Mouse (Mus musculus): ENCODE results near the gene Eif2ak4. TPM values are rescaled to one million over a fixed set of nuclear protein-coding genes. Genes with fewer than 3 reads are reported as not detected.

Gene Eif2ak4
- polyA plus RNA-seq, 2 experiments = 3.7 to 6.3 TPM

DNA sequence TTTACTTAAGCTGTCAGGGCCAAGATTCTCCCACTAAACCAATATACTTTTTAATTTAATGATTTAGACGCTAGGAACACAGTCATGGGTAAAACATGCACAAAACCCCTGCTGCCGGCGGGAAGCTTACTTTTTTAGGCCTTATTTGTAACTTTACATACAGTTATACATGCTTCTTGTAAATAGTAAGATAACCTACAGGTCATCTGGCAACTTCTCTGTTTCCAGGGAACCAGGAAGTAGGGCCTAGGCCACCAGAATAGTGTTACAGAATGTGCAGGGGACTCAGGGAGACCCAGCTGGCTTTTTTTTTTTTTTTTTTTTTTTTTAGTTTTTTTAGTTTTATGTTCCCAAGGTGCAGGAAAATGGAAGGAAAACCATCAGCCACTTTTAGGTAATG lies 1.2 kb downstream of the Eif2ak4 start:
- Histone ChIP-seq H3K36me3 (replicated peaks; ENCODE audit: control insufficient read depth, insufficient read depth, low read depth) (no peaks in the 10 kb centered on the region), H3K4me3 (ENCODE audit: insufficient read depth in 1 of 2, low read depth in 2 of 2, low read length in 2 of 2) (peak overlapping the region in 1 of 2 experiments; percentile 68; a peak in 2 of 4 replicates), H3K4me1 (replicated peaks; ENCODE audit: control insufficient read depth in 2 of 2, insufficient read depth in 2 of 2, low read length in 1 of 2) (peaks cover 6% of the 10 kb centered on the region in 2 experiments), H3K27me3 (ENCODE audit: control insufficient read depth, insufficient read depth, low read length) (no peaks in the 10 kb centered on the region), H3K9me3 (ENCODE audit: control insufficient read depth, low read length) (no peaks in the 10 kb centered on the region), H3K9ac (replicated peaks) (peak overlapping the region; percentile 82), H3K27ac (no peak overlapping the region), H3K4me2 (ENCODE audit: low read depth) (peak overlapping the region; percentile 83)
- TF ChIP-seq EP300 (IDR thresholded peaks at IDR 0.05; ENCODE audit: low read depth) (no peak), CTCF (IDR thresholded peaks at IDR 0.05; ENCODE audit: low read depth) (no peak)
- ATAC-seq (ENCODE audit: insufficient read depth) (no peak), DNase-seq (ENCODE audit: low read depth in 3 of 3, low spot score in 3 of 3) (no peak)
- WGBS (ENCODE audit: insufficient replicate concordance) = 48% methylated on average over 3 of the region's 3 CpGs

DNA sequence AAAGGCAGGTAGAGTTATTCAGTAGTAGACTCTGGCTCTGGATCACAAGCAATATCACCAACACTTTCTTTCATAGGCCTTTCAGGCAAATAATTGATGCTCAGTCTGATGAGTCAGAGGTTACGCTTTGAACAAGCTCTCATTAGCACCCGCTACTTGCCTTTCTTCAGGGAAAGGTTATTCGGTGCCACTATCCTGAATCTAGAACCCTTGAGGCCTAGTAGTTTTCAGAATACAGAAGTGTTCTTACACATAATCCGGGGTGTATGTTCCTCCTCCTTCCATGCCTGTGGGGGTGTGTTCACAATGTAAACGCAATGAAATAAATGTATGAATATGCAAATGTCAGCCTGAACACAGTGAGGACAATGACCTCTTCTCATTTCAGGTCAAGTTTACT lies 1.7 kb downstream of the Eif2ak4 start:
- WGBS (ENCODE audit: insufficient replicate concordance) = 68% methylated on average over 5 of the region's 5 CpGs
- peaks cover 6% of the 10 kb centered on the region in 2 experiments for H3K4me1 ChIP-seq (replicated peaks; ENCODE audit: control insufficient read depth in 2 of 2, insufficient read depth in 2 of 2, low read length in 1 of 2)
- no peak overlapping the region for H3K4me3 ChIP-seq (ENCODE audit: insufficient read depth in 1 of 2, low read depth in 2 of 2, low read length in 2 of 2)
- no peak overlapping the region for H3K9ac ChIP-seq (replicated peaks)
- TF ChIP-seq CTCF (IDR thresholded peaks at IDR 0.05; ENCODE audit: low read depth) (no peak), EP300 (IDR thresholded peaks at IDR 0.05; ENCODE audit: low read depth) (no peak)
- no peaks in the 10 kb centered on the region for H3K27me3 ChIP-seq (ENCODE audit: control insufficient read depth, insufficient read depth, low read length)
- H3K9me3 ChIP-seq (ENCODE audit: control insufficient read depth, low read length) = no peaks in the 10 kb centered on the region
- DNase-seq (ENCODE audit: low read depth in 3 of 3, low spot score in 3 of 3) (no peak), ATAC-seq (ENCODE audit: insufficient read depth) (no peak)
- no peak overlapping the region for H3K27ac ChIP-seq
- peak overlapping the region; percentile 83 for H3K4me2 ChIP-seq (ENCODE audit: low read depth)
- H3K36me3 ChIP-seq (replicated peaks; ENCODE audit: control insufficient read depth, insufficient read depth, low read depth) = no peaks in the 10 kb centered on the region

DNA sequence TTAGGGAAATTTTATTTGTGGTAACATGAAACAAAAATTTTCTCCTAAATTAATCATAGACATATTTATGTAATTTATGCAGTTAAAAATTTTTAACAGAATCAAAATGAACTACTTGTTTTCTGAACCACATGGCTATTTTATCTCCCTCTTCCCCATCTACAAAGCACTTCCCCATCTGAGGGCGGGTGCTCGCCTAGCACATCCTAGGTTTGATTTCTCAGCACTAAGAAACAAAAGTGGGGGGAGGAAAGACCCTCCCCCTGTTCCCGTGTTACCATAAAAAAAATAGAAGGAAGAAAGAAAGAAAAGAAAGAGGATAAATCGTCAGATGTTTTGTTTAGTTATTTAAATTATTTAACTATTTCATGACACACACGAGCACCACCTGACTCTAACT lies 2.8 kb downstream of the Eif2ak4 start:
- Histone ChIP-seq H3K27ac (no peak overlapping the region), H3K4me1 (replicated peaks; ENCODE audit: control insufficient read depth in 2 of 2, insufficient read depth in 2 of 2, low read length in 1 of 2) (peaks cover 6% of the 10 kb centered on the region in 2 experiments), H3K4me3 (ENCODE audit: insufficient read depth in 1 of 2, low read depth in 2 of 2, low read length in 2 of 2) (no peak overlapping the region), H3K9ac (replicated peaks) (no peak overlapping the region), H3K4me2 (ENCODE audit: low read depth) (no peak overlapping the region), H3K36me3 (replicated peaks; ENCODE audit: control insufficient read depth, insufficient read depth, low read depth) (no peaks in the 10 kb centered on the region), H3K9me3 (ENCODE audit: control insufficient read depth, low read length) (no peaks in the 10 kb centered on the region), H3K27me3 (ENCODE audit: control insufficient read depth, insufficient read depth, low read length) (no peaks in the 10 kb centered on the region)
- DNase-seq (ENCODE audit: low read depth in 3 of 3, low spot score in 3 of 3) = no peak
- no peak for TF ChIP-seq EP300 (IDR thresholded peaks at IDR 0.05; ENCODE audit: low read depth)
- no peak for TF ChIP-seq CTCF (IDR thresholded peaks at IDR 0.05; ENCODE audit: low read depth)
- 36% methylated on average over 5 of the region's 5 CpGs for WGBS (ENCODE audit: insufficient replicate concordance)
- no peak for ATAC-seq (ENCODE audit: insufficient read depth)

DNA sequence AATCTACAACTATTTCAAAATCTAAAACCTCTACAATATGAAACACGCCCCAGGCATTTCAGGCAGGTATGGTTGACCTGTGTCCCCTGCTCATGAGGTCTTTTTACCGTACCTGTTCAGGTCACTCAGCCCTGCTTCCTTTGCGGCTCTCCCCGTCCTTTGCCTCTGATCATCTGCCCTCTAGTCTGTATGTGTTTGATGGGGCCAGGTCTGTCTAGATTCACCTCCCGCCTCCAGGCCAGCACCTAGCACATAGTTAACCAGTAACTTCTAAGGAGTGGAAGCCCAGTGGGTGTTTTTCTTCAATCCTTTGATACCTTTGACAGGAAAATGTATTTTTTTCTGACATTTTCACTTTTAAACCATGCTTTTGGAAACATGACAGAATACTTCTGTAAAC lies 11.3 kb downstream of the Eif2ak4 start:
- TF ChIP-seq EP300 (IDR thresholded peaks at IDR 0.05; ENCODE audit: low read depth) (no peak), CTCF (IDR thresholded peaks at IDR 0.05; ENCODE audit: low read depth) (no peak)
- no peak for DNase-seq (ENCODE audit: low read depth in 3 of 3, low spot score in 3 of 3)
- Histone ChIP-seq H3K27me3 (ENCODE audit: control insufficient read depth, insufficient read depth, low read length) (no peaks in the 10 kb centered on the region), H3K9ac (replicated peaks) (no peak overlapping the region), H3K9me3 (ENCODE audit: control insufficient read depth, low read length) (no peaks in the 10 kb centered on the region), H3K4me2 (ENCODE audit: low read depth) (no peak overlapping the region), H3K36me3 (replicated peaks; ENCODE audit: control insufficient read depth, insufficient read depth, low read depth) (no peaks in the 10 kb centered on the region), H3K4me3 (ENCODE audit: insufficient read depth in 1 of 2, low read depth in 2 of 2, low read length in 2 of 2) (no peak overlapping the region), H3K4me1 (replicated peaks; ENCODE audit: control insufficient read depth in 2 of 2, insufficient read depth in 2 of 2, low read length in 1 of 2) (no peaks in the 10 kb centered on the region; a peak in 1 of 4 replicates), H3K27ac (no peak overlapping the region)
- no peak for ATAC-seq (ENCODE audit: insufficient read depth)
- WGBS (ENCODE audit: insufficient replicate concordance) = 74% methylated on average over 5 of the region's 5 CpGs

DNA sequence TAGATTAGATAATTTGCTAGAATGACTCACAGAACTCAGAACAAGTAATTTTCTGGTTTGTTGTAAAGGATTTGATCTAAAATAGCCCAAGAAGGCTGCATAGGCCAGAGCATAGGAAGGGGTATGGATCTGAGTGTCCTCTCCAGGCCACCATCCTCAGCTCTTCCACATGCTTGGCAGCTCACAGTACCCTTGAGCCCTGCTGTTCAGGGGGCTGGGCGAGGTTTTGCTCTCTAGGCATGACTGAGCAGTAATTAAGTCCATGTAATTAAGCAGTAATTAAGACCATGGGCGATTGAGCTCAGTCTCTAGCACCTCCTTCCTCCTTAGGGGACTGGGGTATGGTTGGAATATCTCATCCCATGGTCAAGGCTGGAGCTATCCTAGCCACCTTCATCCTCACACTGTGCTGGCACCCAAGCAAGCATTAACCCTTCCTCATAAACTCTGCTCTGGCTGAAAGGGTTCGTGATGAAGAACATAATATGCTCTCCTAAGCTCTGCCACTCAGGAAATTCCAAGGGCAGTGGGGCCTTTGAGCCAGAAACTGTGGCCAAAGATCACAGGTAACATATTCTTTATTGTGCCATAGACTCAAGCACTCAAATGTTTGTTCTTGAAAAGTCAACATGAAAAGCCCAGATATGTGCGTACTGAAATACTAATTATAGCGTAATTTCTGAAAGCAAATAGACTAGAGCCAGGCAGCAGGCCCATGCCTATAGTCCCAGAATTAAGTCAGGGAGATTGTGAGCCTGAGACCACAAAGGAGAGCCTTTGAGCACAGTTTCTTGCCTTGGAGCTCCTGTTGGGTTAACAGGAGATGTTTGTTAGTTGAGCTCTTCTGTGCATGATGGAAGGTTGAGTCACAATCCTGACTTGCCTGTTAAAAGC lies 13.7 kb downstream of the Eif2ak4 start:
- H3K4me2 ChIP-seq (ENCODE audit: low read depth) = no peak overlapping the region
- TF ChIP-seq EP300 (IDR thresholded peaks at IDR 0.05; ENCODE audit: low read depth) (no peak), CTCF (IDR thresholded peaks at IDR 0.05; ENCODE audit: low read depth) (no peak)
- 67% methylated on average over 5 of the region's 5 CpGs for WGBS (ENCODE audit: insufficient replicate concordance)
- no peaks in the 10 kb centered on the region for H3K36me3 ChIP-seq (replicated peaks; ENCODE audit: control insufficient read depth, insufficient read depth, low read depth)
- H3K27ac ChIP-seq = no peak overlapping the region
- ATAC-seq (ENCODE audit: insufficient read depth) (no peak), DNase-seq (ENCODE audit: low read depth in 3 of 3, low spot score in 3 of 3) (no peak)
- no peak overlapping the region for H3K9ac ChIP-seq (replicated peaks)
- no peaks in the 10 kb centered on the region for H3K27me3 ChIP-seq (ENCODE audit: control insufficient read depth, insufficient read depth, low read length)
- peaks cover 0 to 2% of the 10 kb centered on the region in 2 experiments; a peak in 2 of 4 replicates for H3K4me1 ChIP-seq (replicated peaks; ENCODE audit: control insufficient read depth in 2 of 2, insufficient read depth in 2 of 2, low read length in 1 of 2)
- no peaks in the 10 kb centered on the region for H3K9me3 ChIP-seq (ENCODE audit: control insufficient read depth, low read length)
- no peak overlapping the region for H3K4me3 ChIP-seq (ENCODE audit: insufficient read depth in 1 of 2, low read depth in 2 of 2, low read length in 2 of 2)

All from liver, embryonic 14.5 days (tissue).